Mouse (Mus musculus) ES-E14 (cell line): ENCODE results near the gene Gm12830. TPM values are rescaled to one million over a fixed set of nuclear protein-coding genes. Genes with fewer than 3 reads are reported as not detected.

Experiments used
- DNase-seq: peaks from one replicate; pipeline ENCODE4 v3.0.0-alpha.2; 2013; ENCODE audit warnings: low read depth, low spot score
- H3K27ac ChIP-seq: 2 replicates; pipeline ENCODE4 v1.5.1; 2012; ENCODE audit warnings: low read depth, mild to moderate bottlenecking, low read length, moderate library complexity, mixed read lengths; ENCODE audit not compliant: poor library complexity, insufficient read depth, severe bottlenecking
- H3K36me3 ChIP-seq: 2 replicates; pipeline ENCODE4 v1.6.1; 2012; ENCODE audit warnings: mild to moderate bottlenecking, low read length, moderate library complexity, mixed read lengths; ENCODE audit not compliant: control insufficient read depth, poor library complexity, insufficient read depth, severe bottlenecking
- H3K4me1 ChIP-seq, 2 experiments: fragments of 150-350 bp in 1 of 2; sonication (generic) in 1 of 2; 2 replicates each; pipeline ENCODE4 v1.6.1; 2012; ENCODE audit warnings: low read length in 2 of 2, mild to moderate bottlenecking in 1 of 2, mixed read lengths in 1 of 2; ENCODE audit not compliant: control insufficient read depth in 2 of 2, insufficient read depth in 2 of 2, poor library complexity in 1 of 2
- H3K4me3 ChIP-seq, 2 experiments: fragments of 150-350 bp in 1 of 2; sonication (generic) in 1 of 2; 2 replicates each; pipeline ENCODE4 v1.5.1; 2012; ENCODE audit warnings: low read length in 2 of 2, low read depth in 1 of 2, mild to moderate bottlenecking in 1 of 2, mixed read lengths in 1 of 2; ENCODE audit not compliant: insufficient read depth in 1 of 2, poor library complexity in 1 of 2, severe bottlenecking in 1 of 2
- H3K9ac ChIP-seq: 2 replicates; pipeline ENCODE4 v1.6.1; 2012; ENCODE audit warnings: low read depth, mild to moderate bottlenecking, low read length, mixed read lengths; ENCODE audit not compliant: poor library complexity, insufficient read depth, severe bottlenecking
- H3K9me3 ChIP-seq: fragments of 150-350 bp; sonication (generic); 2 replicates; pipeline ENCODE4 v1.6.1; 2012; ENCODE audit warnings: low read depth, mild to moderate bottlenecking, low read length; ENCODE audit not compliant: control insufficient read depth, insufficient read depth
- CHD2 ChIP-seq: IDR thresholded peaks from 2 replicates; pipeline ENCODE4 v1.6.1; 2014; ENCODE audit warnings: mild to moderate bottlenecking, low read depth, low read length, inconsistent platforms
- HCFC1 ChIP-seq: IDR thresholded peaks from 2 replicates; pipeline ENCODE4 v1.6.1; 2012; ENCODE audit warnings: low read length, inconsistent platforms, borderline replicate concordance; ENCODE audit not compliant: insufficient read depth
- MAFK ChIP-seq: IDR thresholded peaks from 2 replicates; pipeline ENCODE4 v1.6.1; 2014; ENCODE audit warnings: mild to moderate bottlenecking, low read depth, low read length, inconsistent platforms; ENCODE audit not compliant: insufficient read depth
- ZC3H11A ChIP-seq: IDR thresholded peaks from 2 replicates; pipeline ENCODE4 v1.6.1; 2012; ENCODE audit warnings: low read depth, mild to moderate bottlenecking, inconsistent platforms, low read length, borderline replicate concordance
- ZNF384 ChIP-seq: IDR thresholded peaks from 2 replicates; pipeline ENCODE4 v1.6.1; 2012; ENCODE audit warnings: low read depth, low read length, inconsistent platforms
- in situ Hi-C, 2 experiments: fragments of 600-800 bp; cut with MboI; formaldehyde crosslinking; loops; one replicate each; pipeline ENCODE4 v1.15.1; 2025; ENCODE audit warnings: low sequenced_read_pairs in 2 of 2, inconsistent platforms in 1 of 2; ENCODE audit not compliant: unreplicated experiment in 2 of 2
- total RNA-seq: library from RNA; depleted of rRNA; stranded (reverse); fragments of 300-350 nt; gene quantifications from 2 replicates; pipeline ENCODE4 v1.2.3, GENCODE M21; 2012

The Gm12830 gene
- total RNA-seq, 1 experiment, result not detected

- no peaks in the 10 kb centered on the region; a peak in 1 of 4 replicates for H3K4me1 ChIP-seq
- in situ Hi-C loops, result no loop called here
- H3K4me3 ChIP-seq, result no peak overlapping the region
Measured at GRCm38 (mm10) chr4:114818963-114819702, 2.4 kb upstream of the Gm12830 start.

GRCm38 (mm10) chr4:114834770-114835581, 13.5 kb downstream of the Gm12830 start:
- in situ Hi-C loops, result no loop called here
- DNase-seq, result no peak
- Histone ChIP-seq H3K4me3 (no peak overlapping the region), H3K36me3 (no peaks in the 10 kb centered on the region), H3K4me1 (no peaks in the 10 kb centered on the region), H3K9ac (no peak overlapping the region), H3K9me3 (no peaks in the 10 kb centered on the region), H3K27ac (no peak overlapping the region)
- TF ChIP-seq ZNF384 (no peak), HCFC1 (no peak), MAFK (no peak), CHD2 (no peak), ZC3H11A (no peak)

More at GRCm38 (mm10) chr4:114818963-114819702, 2.4 kb upstream of the Gm12830 start:
- TF ChIP-seq ZC3H11A, result no peak
- no peak for TF ChIP-seq CHD2
- no peak for TF ChIP-seq ZNF384
- TF ChIP-seq HCFC1, result no peak
- no peak for TF ChIP-seq MAFK
- no peaks in the 10 kb centered on the region for H3K9me3 ChIP-seq
- H3K9ac ChIP-seq, result no peak overlapping the region
- H3K27ac ChIP-seq, result no peak overlapping the region
- H3K36me3 ChIP-seq, result no peaks in the 10 kb centered on the region
- DNase-seq, result no peak

- Histone ChIP-seq H3K4me3 (no peak overlapping the region), H3K36me3 (no peaks in the 10 kb centered on the region), H3K4me1 (no peaks in the 10 kb centered on the region), H3K9me3 (no peaks in the 10 kb centered on the region), H3K27ac (no peak overlapping the region), H3K9ac (no peak overlapping the region)
- DNase-seq, result no peak
- in situ Hi-C loops, result no loop called here
- TF ChIP-seq CHD2 (no peak), HCFC1 (no peak), ZNF384 (no peak), ZC3H11A (no peak), MAFK (no peak)
Measured at GRCm38 (mm10) chr4:114841336-114841920, 19.9 kb downstream of the Gm12830 start.

DNA sequence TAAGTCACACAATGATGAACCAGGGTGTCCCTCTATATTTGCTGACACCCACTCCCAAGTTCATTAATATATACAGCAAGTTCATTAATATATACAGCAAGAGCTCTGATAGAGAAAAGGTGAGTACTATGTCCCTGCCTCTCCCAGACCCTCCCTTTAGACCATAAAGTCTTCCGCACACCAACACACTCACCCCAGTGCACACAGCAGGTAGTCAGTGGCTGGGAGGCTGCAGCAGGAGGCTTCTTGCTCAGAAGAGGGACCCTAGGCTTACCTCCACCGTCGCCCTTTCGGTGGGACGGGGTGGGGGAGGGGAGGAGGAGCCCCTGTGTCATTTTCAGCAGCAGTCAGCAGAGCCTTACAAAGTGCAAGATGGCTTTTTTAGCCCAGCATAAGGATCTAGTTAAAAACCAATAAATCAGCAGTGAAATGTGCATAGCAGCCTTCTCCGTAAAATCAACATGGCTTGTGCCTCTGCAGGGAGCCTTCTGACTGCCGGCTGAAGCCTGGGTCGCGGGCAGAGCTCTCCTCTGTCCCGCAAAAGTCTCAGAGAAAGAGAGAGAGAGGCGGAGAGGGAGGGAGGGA, 20.9 kb downstream of the Gm12830 start:
- no peak overlapping the region for H3K4me3 ChIP-seq
- no peak overlapping the region for H3K27ac ChIP-seq
- no peak for TF ChIP-seq HCFC1
- no peak for TF ChIP-seq CHD2
- no peak for TF ChIP-seq ZNF384
- TF ChIP-seq MAFK, result no peak
- H3K9me3 ChIP-seq, result no peaks in the 10 kb centered on the region
- DNase-seq, result no peak
- H3K36me3 ChIP-seq, result no peaks in the 10 kb centered on the region
- H3K9ac ChIP-seq, result no peak overlapping the region
- no peaks in the 10 kb centered on the region for H3K4me1 ChIP-seq
- in situ Hi-C loops, result no loop called here
